Comparison of ENCODE assay signal across 12 mouse cellular contexts in the genomic region with DNA sequence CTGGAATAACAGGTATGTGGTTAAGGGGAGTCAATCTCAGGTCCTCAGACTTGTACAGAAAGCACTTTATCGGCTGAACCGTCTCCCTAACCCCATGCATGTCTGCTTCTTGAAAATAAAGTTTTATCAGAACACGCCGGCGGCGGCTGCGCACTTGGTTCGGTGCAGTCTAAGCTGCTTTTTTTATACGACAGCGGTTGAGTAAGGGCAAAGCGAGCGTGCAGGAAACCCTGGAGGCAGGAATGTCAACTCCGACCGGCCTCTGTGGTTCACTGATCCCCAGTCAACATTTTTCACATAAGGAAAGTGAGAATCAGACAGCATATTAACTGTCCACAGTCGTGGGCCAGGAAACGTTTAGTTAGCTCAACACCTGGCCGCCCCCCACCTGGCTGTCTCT.
DNase-seq lines count a peak whose midpoint lies in the region; ATAC-seq and TF ChIP-seq lines count a peak whose summit lies in the region.
"Had no signal": no experiment of that assay in that cellular context is flagged by ENCODE, and none has a peak within 500 bp of the region (broad histone marks: within the 10 kb centered on the region; RNA-seq: fewer than 3 reads in every experiment).

No protein-coding gene starts in this region.

- H3K4me2 ChIP-seq in limb, embryonic 12.5 days, result peak overlapping the region; percentile 23; the same call in 1 of the 2 replicates
- H3K4me2 ChIP-seq in midbrain, embryonic 11.5 days, result no peak overlapping the region

- intact Hi-C loops in gastrocnemius, adult 2 months (cut with DNase I), result no loop called here

- no peaks in the 10 kb centered on the region for H3K9me3 ChIP-seq in E14TG2a.4 (ENCODE audit: low read length)
- no peaks in the 10 kb centered on the region for H3K9me3 ChIP-seq in limb, embryonic 12.5 days
- H3K9me3 ChIP-seq in midbrain, embryonic 11.5 days (ENCODE audit: control insufficient read depth, low read length), result no peaks in the 10 kb centered on the region

- peak; percentile 69; the same call in 1 of the 2 replicates for ATAC-seq in limb, embryonic 12.5 days (ENCODE audit: insufficient number of reproducible peaks, insufficient read depth, low FRiP score, low TSS enrichment, low read depth)
- no peak for ATAC-seq in midbrain, embryonic 11.5 days (ENCODE audit: low FRiP score)
- ATAC-seq: inflammation-experienced regulatory T-cells, adult 6 months had no signal

- WGBS in limb, embryonic 12.5 days, result 39% methylated on average over 17 of the region's 17 CpGs
- 76% methylated on average over 17 of the region's 17 CpGs for WGBS in midbrain, embryonic 11.5 days

- H3K9ac ChIP-seq in limb, embryonic 12.5 days (replicated peaks), result no peak overlapping the region
- H3K9ac ChIP-seq in midbrain, embryonic 11.5 days (ENCODE audit: low read length), result no peak overlapping the region

- TF ChIP-seq CTCF in gastrocnemius, adult 2 months (IDR thresholded peaks at IDR 0.05), result peak; percentile 32
- TF ChIP-seq CTCF in E14TG2a.4 (conservative IDR thresholded peaks at IDR 0.05; ENCODE audit: low read length), result no peak; the same call in 1 of the 2 replicates

- H3K27me3 ChIP-seq in E14TG2a.4 (ENCODE audit: insufficient read depth, low read length), result no peaks in the 10 kb centered on the region
- no peaks in the 10 kb centered on the region for H3K27me3 ChIP-seq in limb, embryonic 12.5 days
- no peaks in the 10 kb centered on the region for H3K27me3 ChIP-seq in midbrain, embryonic 11.5 days (ENCODE audit: control insufficient read depth, insufficient read depth, low read length)

- peaks cover 88% of the 10 kb centered on the region for H3K4me1 ChIP-seq in E14TG2a.4 (replicated peaks; ENCODE audit: low read depth, low read length)
- peaks cover 37% of the 10 kb centered on the region for H3K4me1 ChIP-seq in limb, embryonic 12.5 days (replicated peaks)
- peaks cover 5% of the 10 kb centered on the region for H3K4me1 ChIP-seq in midbrain, embryonic 11.5 days (ENCODE audit: control insufficient read depth, insufficient read depth, low read length)

- 0 out of 2 replicates have a peak overlapping the region, but pooled peaks have one; percentile 4 for H3K4me3 ChIP-seq in gastrocnemius, adult 2 months
- 0 out of 2 replicates have a peak overlapping the region, but pooled peaks have one; percentile 10 for H3K4me3 ChIP-seq in E14TG2a.4 (replicated peaks; ENCODE audit: low read length)
- H3K4me3 ChIP-seq in limb, embryonic 12.5 days (replicated peaks), result no peak overlapping the region
- H3K4me3 ChIP-seq in midbrain, embryonic 11.5 days (ENCODE audit: low read depth, low read length), result no peak overlapping the region

- DNase-seq in gastrocnemius, adult 2 months, result no peak
- no peak for DNase-seq in gastrocnemius, adult 8-10 months (ENCODE audit: low spot score in 2 of 2)
- DNase-seq in forelimb bud, embryonic 11.5 days (ENCODE audit: low read depth, low spot score), result peak; percentile 75
- DNase-seq in frontal cortex, postnatal 10 days (ENCODE audit: low spot score in 2 of 2), result no peak
- no peak for DNase-seq in midbrain, embryonic 11.5 days (ENCODE audit: low spot score, missing footprints)
- DNase-seq in thymus, postnatal 25 days, result no peak
- DNase-seq: cerebellum, postnatal 25 days; gastrocnemius, postnatal 10 days; thymus, adult 2 months had no signal

- H3K27ac ChIP-seq in gastrocnemius, adult 2 months, result no peak overlapping the region
- peak overlapping the region; percentile 57; the same call in 1 of the 2 replicates for H3K27ac ChIP-seq in limb, embryonic 12.5 days
- H3K27ac ChIP-seq in midbrain, embryonic 11.5 days (ENCODE audit: low read depth, low read length), result no peak overlapping the region

- no peaks in the 10 kb centered on the region for H3K36me3 ChIP-seq in E14TG2a.4 (ENCODE audit: insufficient read depth, low read length)
- H3K36me3 ChIP-seq in limb, embryonic 12.5 days, result 0 out of 2 replicates have a peak, but pooled peaks cover 4% of the 10 kb centered on the region
- no peaks in the 10 kb centered on the region for H3K36me3 ChIP-seq in midbrain, embryonic 11.5 days (ENCODE audit: control insufficient read depth, insufficient read depth, low read length)

Comparison
In these comparisons a context has a peak if more than half of its experiments do, and no peak if none do; other contexts are left out.
1. H3K4me3 ChIP-seq: peak in gastrocnemius, adult 2 months (single experiment) and E14TG2a.4 (single experiment); none in limb, embryonic 12.5 days (single experiment) and midbrain, embryonic 11.5 days (single experiment).